Mouse (Mus musculus) layer of hippocampus, postnatal 25 days (tissue): Measurements from ENCODE around the gene Ethe1. TPM values are rescaled to one million over a fixed set of nuclear protein-coding genes. Genes with fewer than 3 reads are reported as not detected.
A peak's percentile ranks its signal among the peaks of the same experiment; 100 is the strongest.

ENCODE experiments used
- DNase-seq, 2 experiments: peaks; one replicate each; pipeline ENCODE4 v3.0.0; 2022; ENCODE audit warnings: mixed read lengths in 2 of 2, low spot score in 1 of 2; ENCODE audit errors: extremely low spot score in 1 of 2
- total RNA-seq, 2 experiments: library from RNA; stranded (reverse); gene quantifications; 2 replicates each; pipeline ENCODE4 v1.2.3; 2021

Gene Ethe1
- total RNA-seq, 2 experiments from 2014 or later, result 9.0 to 11.5 TPM

GRCm38 (mm10) chr7:24572455-24572854 is 14.9 kb upstream of the Ethe1 start:
- no peak for DNase-seq

- DNase-seq, result no peak
Observed at GRCm38 (mm10) chr7:24574224-24574796, 13.0 kb upstream of the Ethe1 start.

GRCm38 (mm10) chr7:24577811-24578210 is 9.5 kb upstream of the Ethe1 start:
- DNase-seq, result no peak

- DNase-seq, result no peak
Observed at GRCm38 (mm10) chr7:24584876-24585275, 2.5 kb upstream of the Ethe1 start.

GRCm38 (mm10) chr7:24585995-24586394 is 1.3 kb upstream of the Ethe1 start:
- DNase-seq, result no peak

- DNase-seq, result no peak
Observed at GRCm38 (mm10) chr7:24586828-24587227, 515 bp upstream of the Ethe1 start.

- DNase-seq, result no peak
Observed at GRCm38 (mm10) chr7:24588336-24588735, 993 bp downstream of the Ethe1 start.

GRCm38 (mm10) chr7:24591735-24592134 is 4.4 kb downstream of the Ethe1 start:
- no peak for DNase-seq

- DNase-seq, result no peak
Observed at GRCm38 (mm10) chr7:24592163-24592562, 4.8 kb downstream of the Ethe1 start.

- DNase-seq, result no peak
Observed at GRCm38 (mm10) chr7:24592781-24593180, 5.4 kb downstream of the Ethe1 start.

- DNase-seq, result peak; percentile 44 to 49
Observed at GRCm38 (mm10) chr7:24593621-24594308, 6.4 kb downstream of the Ethe1 start.

GRCm38 (mm10) chr7:24594309-24594803 is 7.0 kb downstream of the Ethe1 start:
- DNase-seq, result no peak

- no peak for DNase-seq
Observed at GRCm38 (mm10) chr7:24595464-24595863, 8.1 kb downstream of the Ethe1 start.

GRCm38 (mm10) chr7:24598121-24598520 is 10.8 kb downstream of the Ethe1 start:
- no peak for DNase-seq

- DNase-seq, result no peak
Observed at GRCm38 (mm10) chr7:24599211-24600067, 12.1 kb downstream of the Ethe1 start.

GRCm38 (mm10) chr7:24600941-24601597 is 13.7 kb downstream of the Ethe1 start:
- peak; percentile 94 to 100 for DNase-seq

GRCm38 (mm10) chr7:24605561-24605960 is 18.2 kb downstream of the Ethe1 start:
- no peak for DNase-seq

GRCm38 (mm10) chr7:24606046-24606445 is 18.7 kb downstream of the Ethe1 start:
- DNase-seq, result no peak

- DNase-seq, result no peak
Observed at GRCm38 (mm10) chr7:24608017-24608416, 20.7 kb downstream of the Ethe1 start.

GRCm38 (mm10) chr7:24608561-24608960 is 21.2 kb downstream of the Ethe1 start:
- DNase-seq, result no peak
